Mouse (Mus musculus) heart, postnatal 14 days (tissue): Measurements from ENCODE around the gene Bzw1. TPM values are rescaled to one million over a fixed set of nuclear protein-coding genes. Genes with fewer than 3 reads are reported as not detected.

Experiments used
- DNase-seq, 2 experiments: peaks; one replicate each; pipeline ENCODE4 v3.0.0; 2021 to 2022
- intact Hi-C: fragments of 180-260 bp; cut with DNase I; formaldehyde crosslinking; loops from one replicate; pipeline ENCODE4 v1.15.1; 2025
- total RNA-seq, 2 experiments: library from RNA; stranded (reverse); gene quantifications; 2 replicates each; pipeline ENCODE4 v1.2.3; 2021

Bzw1 gene
- total RNA-seq, 2 experiments from 2014 or later, result 74.3 to 83.6 TPM

GRCm38 (mm10) chr1:58445861-58446260 lies 53.2 kb downstream of the Bzw1 start:
- intact Hi-C loops, result no loop called here
- DNase-seq, result no peak

- DNase-seq, result no peak
- intact Hi-C loops, result no loop called here
These were observed 55.1 kb downstream of the Bzw1 start for GRCm38 (mm10) chr1:58447766-58448165.

GRCm38 (mm10) chr1:58448396-58448795 lies 55.7 kb downstream of the Bzw1 start:
- DNase-seq, result no peak
- intact Hi-C loops, result no loop called here

GRCm38 (mm10) chr1:58454316-58454715 lies 61.6 kb downstream of the Bzw1 start:
- intact Hi-C loops, result no loop called here

More at GRCm38 (mm10) chr1:58454316-58454715, 61.6 kb downstream of the Bzw1 start:
- DNase-seq, result no peak

Other genes starting within 250 kb of the Bzw1 start
- not detected for gene Aox4, start 182.5 kb upstream of the Bzw1 start, total RNA-seq
- under 1 TPM in 1 of 2 experiments, not detected in 1; 0.27 TPM for gene Aox2, start 114.6 kb upstream of the Bzw1 start, total RNA-seq
- gene Clk1, start 31.2 kb downstream of the Bzw1 start, total RNA-seq, result 10 to 100 TPM; 80.3 to 95.1 TPM
- 10 to 100 TPM; 12.8 to 13.3 TPM for gene Nif3l1, start 52.3 kb downstream of the Bzw1 start, total RNA-seq
- 10 to 100 TPM; 16.7 to 19.6 TPM for gene Ppil3, start 52.6 kb downstream of the Bzw1 start, total RNA-seq
- 10 to 100 TPM in 1 of 2 experiments, 1 to 10 TPM in 1; 9.6 to 10.2 TPM for gene Orc2, start 112.2 kb downstream of the Bzw1 start, total RNA-seq
- gene Fam126b, start 193.4 kb downstream of the Bzw1 start, total RNA-seq, result 10 to 100 TPM in 1 of 2 experiments, 1 to 10 TPM in 1; 10.0 to 10.4 TPM
- 100 to 1,000 TPM; 239 to 247 TPM for gene Ndufb3, start 193.5 kb downstream of the Bzw1 start, total RNA-seq